Mouse (Mus musculus) neural tube, embryonic 14.5 days (tissue): ENCODE measurements around the gene Glrx. TPM values are rescaled to one million over a fixed set of nuclear protein-coding genes. Genes with fewer than 3 reads are reported as not detected.

ENCODE experiments used
- ATAC-seq: fragments of 200-750 bp; cut with Nextera tagmentation; 2 replicates; pipeline ENCODE4 v1.8.0; 2017; ENCODE audit warnings: low read depth, mild to moderate bottlenecking, moderate TSS enrichment, moderate library complexity
- H3K27ac ChIP-seq: fragments of 300-500 bp; sonication (generic); 2 replicates; pipeline ENCODE4 v1.5.1; 2014; ENCODE audit warnings: low read depth, mild to moderate bottlenecking, control low read depth, low read length, moderate library complexity, mixed read lengths
- H3K27me3 ChIP-seq: fragments of 300-500 bp; sonication (generic); 2 replicates; pipeline ENCODE4 v1.6.1; 2014; ENCODE audit warnings: low read length; ENCODE audit not compliant: control insufficient read depth, insufficient read depth
- H3K36me3 ChIP-seq: fragments of 300-500 bp; sonication (generic); 2 replicates; pipeline ENCODE4 v1.6.1; 2014; ENCODE audit warnings: low read length, mixed read lengths; ENCODE audit not compliant: control insufficient read depth, insufficient read depth
- H3K4me1 ChIP-seq: fragments of 300-500 bp; sonication (generic); 2 replicates; pipeline ENCODE4 v1.6.1; 2014; ENCODE audit warnings: low read length; ENCODE audit not compliant: control insufficient read depth, insufficient read depth
- H3K4me2 ChIP-seq: fragments of 300-500 bp; sonication (generic); 2 replicates; pipeline ENCODE4 v1.6.1; 2014; ENCODE audit warnings: mild to moderate bottlenecking, low read depth, low read length, control low read depth
- H3K4me3 ChIP-seq: fragments of 300-500 bp; sonication (generic); 2 replicates; pipeline ENCODE4 v1.5.1; 2014; ENCODE audit warnings: low read depth, low read length, control low read depth, mixed read lengths
- H3K9ac ChIP-seq: fragments of 300-500 bp; sonication (generic); replicated peaks from 2 replicates; pipeline ENCODE4 v1.6.1; 2014; ENCODE audit warnings: low read depth, mild to moderate bottlenecking, control low read depth, low read length, mixed read lengths
- H3K9me3 ChIP-seq: fragments of 300-500 bp; sonication (generic); 2 replicates; pipeline ENCODE4 v1.6.1; 2016; ENCODE audit warnings: low read length; ENCODE audit not compliant: control insufficient read depth
- WGBS: fragments of 180-500 bp; shearing (Covaris S2); extraction: QIAGEN DNeasy Blood & Tissue Kit; methylation state at CpG from one replicate; pipeline ENCODE4 v1.1.7; 2014; 5-methylcytosine and 5-hydroxymethylcytosine counted together
- polyA plus RNA-seq: library from polyadenylated mRNA; unstranded; fragments of >200 nt; fragmentation: Nextera tagmentation; extraction: Ambion mirVana; gene quantifications from 2 replicates; pipeline ENCODE4 v1.2.1, GENCODE M21; 2014

The Glrx gene
- polyA plus RNA-seq, 1 experiment from 2014 or later, result 81.8 TPM

DNA sequence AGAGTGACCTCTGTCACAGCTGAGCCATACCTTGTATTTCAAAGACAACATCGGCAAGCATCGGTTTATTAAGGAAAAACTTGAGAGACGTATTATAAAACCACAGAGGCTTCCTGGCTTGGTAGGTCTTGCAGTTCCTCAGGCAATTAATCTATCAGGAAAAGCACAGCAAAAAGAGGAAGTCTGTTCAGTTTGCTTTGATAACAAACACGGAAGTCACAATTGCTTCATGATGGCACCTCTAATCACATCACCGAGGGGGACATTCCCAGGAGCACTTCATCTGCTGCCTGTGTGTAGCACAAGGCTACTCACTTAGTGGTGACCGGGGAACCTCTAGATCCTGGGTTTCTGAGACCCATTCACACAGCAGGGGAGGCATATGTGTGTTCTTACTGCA lies 53.2 kb downstream of the Glrx start:
- no peaks in the 10 kb centered on the region for H3K9me3 ChIP-seq
- 81% methylated on average over 6 of the region's 6 CpGs for WGBS
- no peak overlapping the region for H3K27ac ChIP-seq
- H3K27me3 ChIP-seq, result no peaks in the 10 kb centered on the region
- H3K4me3 ChIP-seq, result no peak overlapping the region
- H3K36me3 ChIP-seq, result 0 out of 2 replicates have a peak, but pooled peaks cover 3% of the 10 kb centered on the region
- H3K9ac ChIP-seq, result no peak overlapping the region
- no peak overlapping the region for H3K4me2 ChIP-seq
- H3K4me1 ChIP-seq, result no peaks in the 10 kb centered on the region
- no peak for ATAC-seq

Other genes starting within 250 kb of the Glrx start
- gene Ell2, start 133.1 kb upstream of the Glrx start, polyA plus RNA-seq, result 2.0 and 2.4 TPM in 2 replicates
- gene Rhobtb3, start 104.1 kb downstream of the Glrx start, polyA plus RNA-seq, result 29.3 and 32.2 TPM in 2 replicates
- 2.9 and 3.4 TPM in 2 replicates for gene Spata9, start 127.3 kb downstream of the Glrx start, polyA plus RNA-seq
- 18.6 and 23.4 TPM in 2 replicates for gene Rfesd, start 178.9 kb downstream of the Glrx start, polyA plus RNA-seq
- gene Gpr150, start 217.1 kb downstream of the Glrx start, polyA plus RNA-seq, result 2.6 and 3.0 TPM in 2 replicates